Mouse (Mus musculus): ENCODE results near the gene Gramd1a.

DNA sequence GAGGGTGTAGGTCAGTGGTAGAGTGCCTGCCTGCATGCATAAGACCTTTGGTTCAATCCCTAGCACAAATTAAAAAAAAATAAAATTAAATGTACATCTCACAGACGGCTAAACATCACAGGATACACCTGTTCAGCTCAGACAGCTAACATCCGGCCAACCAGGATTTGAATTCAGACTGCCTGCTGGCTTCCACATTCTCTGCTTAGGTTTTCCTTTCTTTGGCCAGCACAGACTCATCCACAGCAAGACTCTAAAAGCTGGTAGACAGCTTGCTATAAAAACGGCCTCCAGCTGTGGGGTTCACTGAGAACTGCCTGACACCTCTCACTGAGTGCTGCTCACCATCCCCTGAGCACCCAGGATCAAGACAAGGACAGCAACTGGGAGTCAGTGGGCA, 49.5 kb downstream of the Gramd1a start:
- no peak for TF ChIP-seq CTCF (conservative IDR thresholded peaks at IDR 0.05; ENCODE audit: insufficient read depth, insufficient read length, low read depth, low read length)
- TF ChIP-seq POLR2A (IDR thresholded peaks at IDR 0.05; ENCODE audit: low read depth, low read length), result no peak
